Mouse (Mus musculus) mammary gland, adult 2 months (tissue): Measurements from ENCODE around the gene Mad2l1bp. TPM values are rescaled to one million over a fixed set of nuclear protein-coding genes. Genes with fewer than 3 reads are reported as not detected.

ENCODE experiments used
- polyA plus RNA-seq: library from polyadenylated mRNA; depleted of rRNA; stranded (reverse); fragments of >200 nt; gene quantifications from 2 replicates; pipeline ENCODE4 v1.2.3, GENCODE M21; 2012; ENCODE audit warnings: low replicate concordance; rRNA removed

Mad2l1bp gene
- polyA plus RNA-seq = 15.7 and 17.7 TPM in 2 replicates

DNA sequence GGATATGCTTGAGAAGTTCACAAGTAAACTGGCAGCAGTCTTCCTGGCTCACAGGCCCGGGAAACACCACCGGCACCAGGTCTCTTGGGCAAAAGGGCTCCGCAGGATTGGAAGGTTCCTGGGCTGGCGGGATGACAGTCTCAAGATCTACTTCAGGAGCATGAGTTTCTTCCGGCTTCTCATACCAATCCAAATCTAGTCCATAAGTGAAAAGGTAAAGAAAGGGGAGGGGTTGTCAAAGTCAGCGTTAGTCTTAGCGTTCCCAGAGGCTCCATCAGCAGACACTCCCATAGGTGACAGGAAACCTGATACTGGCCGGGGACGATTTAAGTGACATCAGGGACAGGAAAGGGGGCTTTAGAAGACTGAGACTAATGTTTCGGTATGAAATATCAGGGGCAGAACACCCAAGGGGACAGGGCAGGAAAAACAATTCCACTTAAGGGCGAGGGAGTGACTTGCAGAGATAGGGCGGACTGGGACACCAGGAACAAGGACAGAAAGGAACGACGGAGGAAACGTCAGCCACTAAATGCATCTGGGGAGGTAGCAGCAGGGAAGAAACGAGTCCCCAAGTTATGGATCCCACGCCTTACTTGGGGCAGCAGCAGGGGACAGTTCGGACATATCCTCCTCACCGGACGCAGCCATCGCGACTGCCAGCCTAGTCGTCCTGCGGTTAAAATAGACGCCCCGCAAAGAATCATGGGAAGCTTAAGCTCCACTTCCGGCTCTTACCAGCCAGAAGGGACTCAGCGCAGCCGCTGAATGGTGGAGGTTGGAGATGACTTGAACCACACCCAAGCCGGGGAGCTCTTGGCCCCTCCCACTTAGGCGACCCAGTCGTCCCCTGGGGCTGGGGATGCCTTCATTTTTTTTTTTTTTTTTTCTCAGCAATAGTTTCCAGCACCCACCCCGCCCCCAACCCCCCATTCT lies at the start of gene Mad2l1bp:
TSS of gene Mad2l1bp (minus strand) at position 707 of the 936 bp plus-strand sequence.

DNA sequence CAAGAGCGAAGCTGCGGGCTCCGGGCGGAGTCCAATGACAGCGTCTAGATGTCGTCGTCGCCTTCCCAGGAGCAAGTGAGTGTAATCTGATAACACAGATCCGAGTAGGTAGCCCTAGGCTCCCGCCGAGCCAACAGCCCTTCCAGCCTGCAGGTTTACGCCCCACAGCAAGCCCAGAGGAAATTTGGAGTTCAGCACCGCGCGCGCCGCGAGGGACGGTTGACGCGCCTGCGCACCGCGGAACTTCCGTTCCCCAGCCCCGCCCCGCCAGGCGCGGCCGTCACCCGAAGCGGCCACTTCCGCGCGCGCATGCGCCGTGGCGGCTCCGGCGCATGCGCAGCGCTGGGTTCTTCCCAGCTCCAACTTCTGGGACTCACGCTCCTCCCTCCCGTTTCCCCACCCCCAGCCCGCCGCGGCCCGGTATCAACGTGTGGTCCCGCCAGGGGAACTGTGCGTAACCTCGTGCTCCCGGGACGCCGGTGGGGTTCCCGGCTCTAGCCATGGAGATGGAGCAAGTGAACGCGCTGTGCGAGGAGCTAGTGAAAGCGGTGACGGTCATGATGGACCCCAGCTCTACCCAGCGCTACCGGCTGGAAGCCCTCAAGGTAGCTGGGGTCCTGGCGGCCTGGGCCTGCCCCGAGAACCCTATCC lies 49.2 kb upstream of the Mad2l1bp start, which contains the start of the genes Polh and Xpo5:
TSS of gene Polh (minus strand) at position 225 of the 651 bp plus-strand sequence.
TSS of gene Xpo5 (plus strand) at position 362 of the 651 bp plus-strand sequence.

DNA sequence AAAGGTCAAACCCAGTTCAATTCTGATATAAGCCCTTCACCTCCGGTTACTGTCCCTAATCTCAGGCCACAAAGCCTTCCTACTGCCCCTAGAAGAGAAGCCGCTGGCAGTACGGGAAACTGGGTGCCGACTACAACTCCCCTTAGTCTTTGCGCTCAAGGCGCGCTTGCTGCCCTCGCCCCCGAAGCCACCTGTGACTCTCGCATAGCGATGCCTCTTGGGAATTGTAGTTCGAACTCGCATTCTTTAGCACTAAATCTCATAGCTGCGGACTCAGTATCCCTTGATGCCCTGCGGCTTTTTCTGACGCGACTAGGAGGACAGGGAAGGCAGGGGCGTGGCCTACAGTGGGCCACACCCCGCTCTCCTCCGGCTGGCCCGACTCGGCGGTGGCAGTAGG lies 7.3 kb upstream of the Mad2l1bp start, which contains the start of gene Gtpbp2:
TSS of gene Gtpbp2 (plus strand) at position 347 of the 400 bp plus-strand sequence.

DNA sequence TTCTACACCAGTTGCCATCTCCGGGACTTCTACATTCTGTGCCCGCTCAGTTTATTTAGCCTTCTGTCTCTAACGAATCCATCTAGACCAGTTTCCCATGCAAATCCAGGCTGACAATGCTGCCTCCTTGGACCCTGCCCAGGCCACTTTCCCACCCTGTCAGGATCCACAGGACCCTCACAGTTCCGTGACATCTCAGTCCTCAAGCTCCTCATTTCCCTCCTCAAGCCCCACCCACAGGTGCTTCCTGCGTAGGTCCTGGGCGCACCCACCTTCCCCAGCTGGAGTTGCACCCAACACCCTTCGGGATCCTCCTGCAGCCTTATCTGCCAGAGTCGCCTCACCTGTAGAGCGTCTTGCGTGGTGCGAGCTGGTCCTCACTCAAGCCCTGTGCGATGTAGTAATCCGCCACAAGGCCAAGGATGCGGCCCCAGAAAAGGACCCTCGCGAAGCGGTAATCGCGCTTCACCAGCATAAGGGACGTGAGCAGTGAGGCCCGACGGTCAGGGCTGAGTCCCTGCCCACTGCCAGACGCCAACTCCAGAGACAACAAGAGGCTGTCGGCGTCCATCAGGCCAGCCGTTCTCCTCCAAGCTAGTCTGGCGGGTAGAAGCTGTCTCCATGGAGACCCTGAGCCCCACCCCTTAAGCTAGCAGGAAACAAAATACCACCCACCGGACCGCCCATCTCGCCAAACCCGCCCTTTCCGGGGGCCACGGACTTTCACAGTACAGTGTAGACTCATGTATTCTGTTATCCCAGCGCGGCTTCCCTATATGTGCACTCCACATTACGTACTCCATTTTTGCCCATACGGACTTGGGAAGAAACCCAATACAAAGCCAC lies 9.6 kb downstream of the Mad2l1bp start, which contains the start of gene Rsph9:
TSS of gene Rsph9 (minus strand) at position 639 of the 846 bp plus-strand sequence.

DNA sequence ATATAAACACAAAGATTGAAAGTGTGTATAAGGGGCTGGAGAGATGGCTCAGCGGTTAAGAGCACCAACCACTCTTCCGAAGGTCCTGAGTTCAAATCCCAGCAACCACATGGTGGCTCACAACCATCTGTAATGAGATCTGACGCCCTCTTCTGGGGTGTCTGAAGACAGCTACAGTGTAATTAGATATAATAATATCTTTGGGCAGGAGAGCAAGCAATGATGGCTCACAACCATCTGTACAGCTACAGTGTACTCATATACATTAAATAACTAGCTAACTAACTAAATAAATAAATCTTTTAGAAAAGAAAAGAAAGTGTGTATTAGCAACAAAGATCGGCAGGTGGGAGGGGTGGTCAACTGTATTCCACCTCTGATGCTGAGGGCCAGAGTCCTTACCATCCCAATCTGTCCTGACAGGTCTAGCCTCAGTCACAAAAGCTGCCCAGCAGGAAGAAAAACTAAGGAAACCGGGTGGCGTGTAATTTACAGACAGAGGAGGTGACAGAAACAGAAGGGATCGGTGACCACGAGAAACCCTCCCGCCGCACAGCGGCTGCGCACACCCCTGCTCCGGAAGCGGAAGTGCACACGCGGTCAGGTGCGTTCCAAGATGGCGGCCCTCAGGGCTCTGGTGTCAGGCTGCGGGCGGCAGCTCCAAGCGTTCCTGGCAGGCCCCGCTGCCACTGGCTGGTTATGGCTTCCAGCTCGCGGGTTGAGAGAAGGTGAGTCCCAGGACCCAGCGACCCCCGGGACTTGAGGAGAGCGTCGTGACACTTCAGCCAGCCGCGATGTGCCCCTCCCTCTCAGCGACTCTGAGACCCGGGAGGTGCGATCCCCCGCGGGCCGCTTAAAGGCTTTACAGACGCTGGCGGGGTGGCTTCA lies 42.7 kb downstream of the Mad2l1bp start, which contains the start of gene Mrps18a:
TSS of gene Mrps18a (plus strand) at position 585 of the 888 bp plus-strand sequence.

Other genes starting within 250 kb of the Mad2l1bp start
- gene Vegfa, start 121.2 kb downstream of the Mad2l1bp start, polyA plus RNA-seq = 326 and 345 TPM in 2 replicates
- gene Mrps18a, start 42.6 kb downstream of the Mad2l1bp start, polyA plus RNA-seq = 36.4 and 54.9 TPM in 2 replicates
- 5.0 and 6.8 TPM in 2 replicates for gene Rsph9, start 9.3 kb downstream of the Mad2l1bp start, polyA plus RNA-seq
- 130 and 159 TPM in 2 replicates for gene Gtpbp2, start 7.5 kb upstream of the Mad2l1bp start, polyA plus RNA-seq
- 5.6 and 7.7 TPM in 2 replicates for gene Polh, start 49.1 kb upstream of the Mad2l1bp start, polyA plus RNA-seq
- gene Xpo5, start 49.2 kb upstream of the Mad2l1bp start, polyA plus RNA-seq = 17.5 and 23.7 TPM in 2 replicates
- gene Polr1c, start 94.5 kb upstream of the Mad2l1bp start, polyA plus RNA-seq = 30.8 and 44.5 TPM in 2 replicates
- gene Yipf3, start 94.5 kb upstream of the Mad2l1bp start, polyA plus RNA-seq = 286 and 320 TPM in 2 replicates
- gene Lrrc73, start 100.0 kb upstream of the Mad2l1bp start, polyA plus RNA-seq = 1.2 and 2.9 TPM in 2 replicates
- gene Tjap1, start 129.5 kb upstream of the Mad2l1bp start, polyA plus RNA-seq = 38.5 and 59.6 TPM in 2 replicates
- 1.8 and 2.0 TPM in 2 replicates for gene Dlk2, start 143.9 kb upstream of the Mad2l1bp start, polyA plus RNA-seq
- 22.9 and 27.6 TPM in 2 replicates for gene Abcc10, start 174.8 kb upstream of the Mad2l1bp start, polyA plus RNA-seq
- 26.3 and 34.3 TPM in 2 replicates for gene Zfp318, start 230.2 kb upstream of the Mad2l1bp start, polyA plus RNA-seq